Mouse (Mus musculus) bone marrow macrophage, adult 2 months (primary cell): ENCODE measurements around the gene Ndufc2. TPM values are rescaled to one million over a fixed set of nuclear protein-coding genes. Genes with fewer than 3 reads are reported as not detected.

ENCODE experiments used
- H3K27ac ChIP-seq: 2 replicates; pipeline ENCODE4 v1.5.1; 2012; ENCODE audit warnings: low read depth, low read length; ENCODE audit not compliant: insufficient read depth
- H3K4me1 ChIP-seq: 2 replicates; pipeline ENCODE4 v1.6.1; 2012; ENCODE audit warnings: low read length; ENCODE audit not compliant: control insufficient read depth, insufficient read depth
- H3K4me3 ChIP-seq: 2 replicates; pipeline ENCODE4 v1.5.1; 2012; ENCODE audit warnings: mild to moderate bottlenecking, low read length, moderate library complexity; ENCODE audit not compliant: insufficient read depth
- CTCF ChIP-seq: IDR thresholded peaks from 2 replicates; pipeline ENCODE4 v1.5.1; 2012; ENCODE audit warnings: low read depth, mild to moderate bottlenecking, low read length, moderate library complexity
- POLR2A ChIP-seq: IDR thresholded peaks from 2 replicates; pipeline ENCODE4 v1.6.1; 2012; ENCODE audit warnings: mild to moderate bottlenecking, low read depth, low read length, borderline replicate concordance
- polyA plus RNA-seq: library from polyadenylated mRNA; stranded (reverse); fragments of >200 nt; gene quantifications from 2 replicates; pipeline ENCODE4 v1.2.4, GENCODE M21; 2012; ENCODE audit not compliant: missing spikeins, insufficient read depth, insufficient read length

Ndufc2 gene
- polyA plus RNA-seq, 1 experiment: 159 TPM

DNA sequence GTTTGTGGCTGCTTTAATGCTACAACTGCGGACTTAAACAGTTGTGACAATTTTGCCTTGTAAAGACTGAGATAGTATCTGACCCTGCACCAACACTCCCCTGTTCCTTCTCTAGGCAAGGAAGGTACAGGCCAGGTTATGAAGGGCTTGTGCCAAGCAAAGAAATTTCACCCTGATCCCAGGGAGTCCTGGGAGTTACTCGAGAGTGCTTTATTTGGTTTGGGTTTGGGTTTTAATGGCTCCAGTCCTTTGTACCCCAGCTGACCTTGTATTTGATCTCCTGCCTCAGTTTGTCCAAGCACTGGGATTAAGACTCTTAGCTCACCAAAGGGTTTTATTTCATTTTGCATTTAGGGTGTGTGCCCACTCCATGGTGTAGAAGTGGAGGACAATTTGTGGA lies 11.3 kb downstream of the Ndufc2 start:
- no peak for TF ChIP-seq CTCF
- TF ChIP-seq POLR2A: no peak
- H3K27ac ChIP-seq: no peak overlapping the region
- H3K4me3 ChIP-seq: no peak overlapping the region
- H3K4me1 ChIP-seq: no peaks in the 10 kb centered on the region

DNA sequence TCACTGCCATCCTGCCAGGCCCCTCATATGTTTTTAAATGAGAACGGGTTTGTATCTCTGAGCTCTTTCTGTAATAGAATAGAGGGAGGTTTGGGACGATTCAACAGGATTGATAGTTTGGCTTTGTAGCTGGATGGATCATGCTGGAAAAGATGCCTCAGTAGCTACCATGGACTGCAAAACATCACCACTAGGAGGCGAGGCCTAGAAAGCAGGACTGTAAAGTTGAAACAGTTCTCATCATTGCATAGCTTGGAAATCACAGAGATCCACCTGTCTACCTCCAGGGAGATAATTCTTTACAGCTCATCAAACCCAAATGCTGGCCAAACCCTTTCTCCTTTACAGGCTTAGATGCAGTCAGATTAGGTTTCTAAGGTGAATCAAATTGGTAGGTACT lies 11.8 kb downstream of the Ndufc2 start:
- H3K27ac ChIP-seq: no peak overlapping the region
- TF ChIP-seq POLR2A: no peak
- TF ChIP-seq CTCF: no peak
- H3K4me3 ChIP-seq: no peak overlapping the region
- no peaks in the 10 kb centered on the region for H3K4me1 ChIP-seq

DNA sequence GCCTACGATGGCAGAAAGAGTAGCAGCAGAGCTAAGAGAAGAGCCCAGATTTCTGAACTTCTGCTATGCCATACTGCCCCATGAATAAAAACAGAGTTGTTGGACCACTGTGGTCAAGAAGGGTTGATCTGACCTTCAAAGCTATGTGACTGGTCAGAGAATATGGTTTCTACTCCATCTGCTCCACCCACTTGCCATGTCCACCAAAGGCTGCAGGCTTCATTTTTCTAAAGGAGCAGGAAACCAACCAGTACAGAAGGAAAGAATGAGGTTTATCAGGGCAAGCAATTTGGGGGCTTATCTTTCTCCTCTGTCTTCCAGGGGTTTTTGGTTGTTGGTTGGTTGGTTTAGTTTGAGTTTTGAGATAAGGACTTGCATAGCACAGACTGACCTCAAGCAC lies 14.2 kb downstream of the Ndufc2 start:
- Histone ChIP-seq H3K4me1 (peaks cover 6% of the 10 kb centered on the region), H3K27ac (no peak overlapping the region), H3K4me3 (no peak overlapping the region)
- TF ChIP-seq CTCF: no peak

DNA sequence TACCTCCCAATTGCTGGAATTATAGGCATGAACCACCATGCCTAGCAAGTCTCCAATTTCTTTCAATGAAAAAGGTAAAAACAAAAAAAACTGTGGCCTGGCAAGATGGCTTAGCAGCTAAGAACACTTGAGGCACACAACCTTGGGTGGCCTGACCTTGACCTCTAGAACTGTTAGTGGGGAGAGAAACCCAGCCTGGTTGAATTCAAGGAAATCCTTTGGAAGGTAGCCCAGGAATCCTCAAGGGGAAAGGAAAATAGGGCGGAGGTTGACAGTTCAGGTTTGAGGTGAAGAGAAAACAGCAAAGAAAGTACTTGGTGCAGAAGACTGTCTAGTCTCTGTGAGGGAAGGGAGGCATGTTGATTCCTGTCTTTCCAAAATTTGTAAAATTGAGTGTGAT lies 14.6 kb downstream of the Ndufc2 start:
- TF ChIP-seq POLR2A (no peak), CTCF (no peak)
- Histone ChIP-seq H3K27ac (no peak overlapping the region), H3K4me3 (no peak overlapping the region), H3K4me1 (peaks cover 8% of the 10 kb centered on the region)

DNA sequence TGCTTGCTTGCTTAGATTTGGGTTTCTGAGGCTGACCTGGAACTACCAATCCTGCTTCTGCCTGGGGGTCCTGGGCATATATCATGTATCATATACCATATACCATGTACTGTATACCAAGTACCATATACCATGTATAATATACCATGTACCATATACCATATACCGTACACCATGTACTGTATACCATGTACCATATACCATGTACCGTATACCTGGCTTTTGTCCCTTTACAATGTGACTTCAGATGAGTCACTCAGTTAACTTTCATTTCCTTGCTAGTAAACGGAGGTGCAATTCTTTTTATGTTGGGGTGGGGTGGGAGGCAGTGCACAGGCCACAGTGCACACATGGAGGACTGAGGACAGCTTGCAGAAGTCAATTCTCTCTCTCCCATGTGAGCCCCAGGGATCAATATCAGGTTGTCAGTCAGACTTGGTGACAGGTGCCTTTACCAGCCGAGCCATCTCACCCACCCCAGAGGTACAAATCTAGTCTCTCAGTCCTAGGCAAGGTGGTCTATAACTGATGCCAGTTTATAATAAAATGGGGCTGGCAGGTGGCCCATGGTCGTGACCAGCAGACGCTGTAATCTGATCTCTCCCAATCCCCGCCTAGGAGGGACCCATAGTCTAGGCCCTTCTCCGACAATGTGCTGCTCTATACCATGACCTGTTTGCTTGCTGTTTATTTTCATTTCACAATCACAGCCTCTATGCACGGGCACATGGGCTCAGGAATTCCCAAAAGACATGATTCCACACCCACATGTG lies 15.3 kb downstream of the Ndufc2 start:
- H3K4me3 ChIP-seq: no peak overlapping the region
- no peak overlapping the region for H3K27ac ChIP-seq
- H3K4me1 ChIP-seq: peaks cover 8% of the 10 kb centered on the region
- no peak for TF ChIP-seq POLR2A
- no peak for TF ChIP-seq CTCF

DNA sequence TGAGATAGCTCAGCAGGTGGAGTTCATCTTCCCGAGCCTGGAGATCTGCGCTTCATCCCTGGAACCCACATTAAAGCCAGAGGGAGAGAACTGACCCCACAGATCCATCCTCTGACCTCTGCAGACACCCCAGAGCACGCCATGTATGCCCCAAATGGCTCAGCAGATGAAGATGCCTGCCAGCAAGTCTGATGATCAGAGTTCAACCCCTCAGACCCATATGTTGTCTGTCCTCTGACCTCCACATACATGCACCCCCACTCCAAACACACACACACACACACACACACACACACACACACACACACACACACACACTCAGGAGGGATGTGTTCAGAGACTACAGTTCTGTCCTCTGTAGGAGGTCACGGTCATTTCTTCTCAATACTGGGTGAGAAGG lies 16.7 kb downstream of the Ndufc2 start:
- Histone ChIP-seq H3K27ac (no peak overlapping the region), H3K4me3 (no peak overlapping the region), H3K4me1 (peaks cover 8% of the 10 kb centered on the region)
- TF ChIP-seq CTCF (no peak), POLR2A (no peak)

DNA sequence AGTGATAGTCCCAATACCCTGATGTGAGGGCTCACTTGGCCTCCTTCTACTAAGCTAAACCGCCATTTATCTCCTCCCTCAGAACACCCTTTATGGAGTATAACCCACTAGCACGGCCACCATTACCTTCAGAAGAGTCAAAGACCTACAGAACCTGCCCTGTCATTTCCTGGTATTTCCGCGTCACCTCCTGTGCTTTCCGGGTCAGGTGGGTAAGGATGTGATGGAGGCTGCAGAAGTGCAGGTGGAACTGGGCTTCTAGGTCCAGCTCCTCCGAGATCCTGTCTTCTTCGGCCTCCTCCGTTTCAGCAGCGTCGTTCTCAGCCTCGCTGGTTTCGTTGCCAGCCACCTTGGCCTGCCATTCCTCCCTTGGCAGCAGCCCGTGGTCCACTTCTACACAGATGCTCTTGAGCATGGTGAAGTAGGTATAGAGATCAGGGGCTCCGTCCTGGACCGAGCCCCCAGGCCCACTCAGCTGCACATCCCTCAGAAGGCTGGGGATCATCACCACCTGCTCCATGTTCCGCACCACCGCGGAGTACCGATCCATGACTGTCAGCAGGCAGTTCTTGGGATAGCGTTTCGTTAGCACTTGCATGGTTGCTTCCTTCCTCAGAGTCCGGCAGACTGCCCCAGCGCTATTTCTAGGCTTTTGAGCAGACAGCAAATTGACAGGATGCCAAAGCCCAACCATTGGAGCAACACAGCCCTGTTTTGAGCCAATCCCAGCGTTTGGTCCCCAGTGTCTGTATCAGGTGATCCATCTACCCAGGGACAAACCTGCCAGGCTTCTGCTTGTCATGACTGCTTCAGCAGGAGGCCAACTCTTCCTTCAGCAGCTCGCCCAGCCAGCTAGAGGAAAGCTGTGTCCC lies 17.3 kb downstream of the Ndufc2 start, which contains the start of gene Thrsp:
Gene Thrsp, minus strand, starts transcription at position 825 of the 872 bp plus-strand sequence.
- Histone ChIP-seq H3K4me1 (peaks cover 8% of the 10 kb centered on the region), H3K4me3 (no peak within 1 kb of the TSS), H3K27ac (no peak within 1 kb of the TSS)
- TF ChIP-seq CTCF (no peak), POLR2A (no peak)

DNA sequence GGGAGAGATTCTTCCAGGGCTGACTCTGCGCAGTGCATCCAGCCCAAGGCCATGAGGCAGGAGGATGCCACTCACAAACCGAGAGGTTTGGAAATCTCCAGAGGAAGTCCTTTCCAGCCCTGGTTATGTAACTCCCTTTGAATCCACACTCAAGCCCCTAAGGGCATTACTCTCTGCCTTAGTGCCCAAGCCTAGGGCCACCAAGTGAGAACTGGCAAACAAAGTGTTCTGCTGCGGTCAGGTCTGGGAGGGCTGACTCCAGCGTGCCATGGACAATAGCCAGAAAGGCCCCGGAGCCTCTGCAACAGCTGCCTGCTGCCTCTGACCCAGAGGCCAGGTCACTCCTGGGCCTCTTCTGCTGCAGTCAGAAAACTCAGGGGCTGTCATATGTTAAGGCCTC lies 18.9 kb downstream of the Ndufc2 start:
- H3K27ac ChIP-seq: no peak overlapping the region
- H3K4me3 ChIP-seq: no peak overlapping the region
- peaks cover 8% of the 10 kb centered on the region for H3K4me1 ChIP-seq
- TF ChIP-seq CTCF (no peak), POLR2A (no peak)

DNA sequence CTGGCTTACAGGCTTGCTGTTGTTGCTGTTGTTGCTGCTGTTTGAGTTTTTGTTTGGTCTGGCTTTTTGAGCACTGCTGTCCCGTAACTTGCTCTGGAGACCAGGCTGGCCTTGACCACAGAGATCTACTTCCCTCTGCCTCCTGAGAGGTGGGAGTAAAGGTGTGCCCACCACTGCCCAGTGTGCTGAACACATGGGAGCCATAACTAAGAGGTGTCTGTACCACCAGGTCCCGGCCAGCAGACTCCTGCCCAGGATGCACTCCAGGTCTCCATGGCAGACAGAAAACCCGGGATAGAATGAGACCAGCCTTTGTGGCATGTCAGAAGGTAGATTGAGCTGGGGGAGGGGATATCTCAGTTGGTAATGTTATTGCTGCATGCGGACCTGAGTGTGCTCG lies 19.4 kb downstream of the Ndufc2 start:
- H3K4me1 ChIP-seq: peaks cover 8% of the 10 kb centered on the region
- H3K4me3 ChIP-seq: no peak overlapping the region
- no peak overlapping the region for H3K27ac ChIP-seq
- TF ChIP-seq POLR2A (no peak), CTCF (no peak)

DNA sequence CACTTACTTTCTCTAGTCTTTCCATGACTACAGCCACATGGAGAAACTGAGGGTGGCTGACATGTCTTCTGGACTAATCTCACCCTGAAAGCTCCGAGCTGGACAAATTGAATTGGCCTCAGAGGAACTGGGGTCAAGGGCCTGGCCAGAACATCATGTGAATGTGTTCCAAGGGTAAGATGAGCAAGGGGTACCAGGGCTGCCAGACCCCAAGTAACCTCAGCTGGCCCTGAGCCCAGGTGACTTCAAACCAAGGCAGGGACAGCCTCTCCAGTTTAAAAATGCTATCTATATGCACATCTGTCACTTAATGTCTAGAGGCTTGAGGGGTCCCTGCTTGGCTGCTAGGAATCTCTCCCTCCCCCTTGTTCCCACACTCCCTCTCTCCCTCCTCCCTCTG lies 20.6 kb downstream of the Ndufc2 start:
- H3K27ac ChIP-seq: no peak overlapping the region
- H3K4me1 ChIP-seq: peaks cover 8% of the 10 kb centered on the region
- TF ChIP-seq POLR2A (no peak), CTCF (no peak)
- H3K4me3 ChIP-seq: no peak overlapping the region
